Mouse (Mus musculus) left cerebral cortex, postnatal 4 days (tissue): ENCODE data around the gene Sv2c. TPM values are rescaled to one million over a fixed set of nuclear protein-coding genes. Genes with fewer than 3 reads are reported as not detected.
"Not testable (repeated sequence)": the region's sequence is repeated elsewhere in the genome, so short reads cannot be mapped to it uniquely, and the experiment has no call there.

Experiments used
- DNase-seq: peaks from one replicate; pipeline ENCODE4 v3.0.0-alpha.2; 2022
- intact Hi-C: fragments of 180-260 bp; cut with DNase I; formaldehyde crosslinking; loops from one replicate; pipeline ENCODE4 v1.15.1; 2025
- total RNA-seq, 2 experiments: library from RNA; stranded (reverse); gene quantifications; 2 replicates each; pipeline ENCODE4 v1.2.3; 2021

Sv2c gene
- total RNA-seq, 2 experiments from 2014 or later, result 13.2 to 18.5 TPM

DNA sequence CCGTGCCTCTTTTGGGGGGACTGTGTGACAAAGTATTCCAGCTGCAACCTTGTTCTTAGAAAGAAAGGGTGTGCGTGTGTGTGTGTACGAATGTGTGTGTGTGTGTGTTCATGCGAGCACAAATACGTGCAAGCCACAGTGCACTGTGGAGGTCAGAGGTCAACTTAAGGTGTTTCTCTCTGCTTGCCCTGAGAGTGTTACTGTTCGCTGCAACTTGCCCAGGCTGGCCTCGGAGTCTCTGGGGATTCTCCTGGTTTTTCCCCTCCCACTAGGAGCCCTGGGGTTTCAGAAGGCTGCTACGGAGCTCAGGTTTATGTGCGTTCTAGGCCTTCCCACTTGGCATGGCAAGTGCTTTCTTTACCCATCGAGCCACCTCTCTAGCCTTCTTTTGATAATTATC lies 157.2 kb downstream of the Sv2c start:
- DNase-seq, result no peak
- intact Hi-C loops, result no loop called here

DNA sequence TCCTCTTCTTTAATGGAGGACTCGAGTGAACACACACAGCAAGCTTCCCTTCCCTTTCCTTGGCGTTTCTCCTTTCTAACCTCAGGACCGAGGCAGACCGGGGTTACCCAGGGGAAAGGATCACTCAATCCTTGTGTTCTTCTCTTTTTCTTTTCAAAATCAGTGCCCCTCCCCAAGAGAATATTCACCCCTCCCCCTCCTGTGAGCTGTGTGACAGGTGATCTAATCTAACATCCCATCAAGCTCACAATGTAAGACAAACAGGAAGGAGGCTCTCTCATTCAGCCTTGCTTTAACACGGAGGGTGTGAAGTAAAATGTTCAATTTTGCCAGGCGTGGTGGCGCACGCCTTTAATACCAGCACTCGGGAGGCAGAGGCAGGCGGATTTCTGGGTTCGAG lies 158.3 kb downstream of the Sv2c start:
- intact Hi-C loops, result no loop called here
- DNase-seq, result no peak

DNA sequence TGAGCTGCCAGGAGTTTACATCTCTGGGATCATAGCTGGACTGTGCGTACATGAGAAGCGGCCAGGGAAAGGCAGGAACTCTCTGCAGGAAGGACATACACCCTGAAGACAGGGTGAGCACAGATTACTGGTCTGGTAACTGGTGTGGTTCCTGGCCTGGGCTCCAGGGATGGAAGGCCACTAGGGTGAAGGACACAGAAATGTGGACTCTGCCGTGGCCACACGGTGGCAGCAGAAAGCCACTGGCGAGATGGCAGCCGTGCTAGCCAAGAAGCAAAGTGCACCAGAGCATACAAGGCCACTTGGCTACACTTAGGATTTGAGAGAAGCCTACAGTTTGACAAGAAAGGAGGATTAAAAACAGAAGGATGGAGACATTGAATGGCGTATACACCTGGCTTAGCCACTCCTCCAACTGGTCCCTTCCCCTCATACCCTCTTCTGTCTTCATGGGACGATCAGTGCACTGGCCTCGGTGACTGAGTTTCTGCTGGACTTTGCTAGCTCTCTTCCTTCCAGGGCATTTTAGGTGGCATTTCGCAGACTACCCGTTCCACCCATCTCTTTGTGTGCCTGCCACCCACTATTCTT lies 158.9 kb downstream of the Sv2c start:
- peak; percentile 84 for DNase-seq
- intact Hi-C loops, result no loop called here

DNA sequence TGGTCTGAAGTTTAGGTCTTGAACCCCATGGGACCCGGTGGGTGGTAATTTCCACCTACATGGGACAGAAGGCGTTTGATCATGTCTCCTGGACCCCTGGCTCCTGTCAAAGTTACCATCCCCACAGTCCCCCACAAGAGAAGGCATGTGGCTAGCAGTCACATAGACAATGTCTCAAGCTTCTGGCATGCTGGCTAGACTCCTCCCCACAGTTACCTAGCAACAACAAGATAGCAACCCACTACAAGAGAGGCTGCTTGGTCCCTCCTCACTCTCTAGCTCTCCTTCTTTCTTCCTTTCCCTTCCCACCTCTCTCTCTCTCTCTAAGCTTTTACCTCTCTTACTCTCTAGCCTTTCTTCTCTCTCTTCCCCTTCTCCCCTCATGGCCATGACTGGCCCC lies 164.3 kb downstream of the Sv2c start:
- intact Hi-C loops, DNase-seq: not testable (repeated sequence)

DNA sequence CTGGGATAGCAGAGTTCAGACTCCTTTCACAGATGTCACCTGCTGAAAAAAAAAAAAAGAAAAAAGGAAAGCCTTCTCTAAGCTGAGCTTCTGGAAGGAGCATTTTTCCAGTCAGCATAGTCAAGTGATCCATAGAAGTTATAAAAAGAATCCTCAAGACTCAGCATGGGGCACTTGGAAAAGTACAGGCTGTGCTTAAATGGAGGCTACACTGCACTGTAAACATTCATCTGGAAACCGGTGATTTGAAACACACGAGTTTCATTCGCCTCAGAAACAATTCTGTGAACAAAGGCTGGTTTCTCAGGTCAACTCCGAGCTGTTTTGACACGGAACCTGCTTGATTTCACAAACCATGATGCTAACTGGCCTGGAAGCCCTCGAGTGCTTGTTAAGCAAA lies 165.6 kb downstream of the Sv2c start:
- intact Hi-C loops, result no loop called here
- no peak for DNase-seq

DNA sequence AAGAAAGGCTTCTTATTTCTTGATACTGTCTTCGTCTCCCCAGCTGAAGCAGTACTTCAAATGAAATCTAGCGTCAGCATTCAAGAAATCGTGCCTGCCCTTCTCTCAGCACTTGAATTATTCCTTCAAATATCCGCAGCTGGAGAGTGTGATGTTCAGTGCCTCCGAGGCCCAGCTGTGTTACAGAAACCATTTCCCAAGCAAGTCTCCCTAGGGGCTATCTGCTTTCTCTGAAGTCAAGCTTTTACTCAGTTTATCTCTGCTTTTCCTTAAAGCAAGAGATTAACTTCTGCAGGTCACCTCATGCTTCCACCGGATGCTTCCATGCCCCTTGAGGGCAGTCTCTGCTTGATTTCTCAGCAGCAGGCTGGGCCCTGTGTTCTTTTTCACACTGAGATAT lies 166.8 kb downstream of the Sv2c start:
- DNase-seq, result no peak
- intact Hi-C loops, result no loop called here

DNA sequence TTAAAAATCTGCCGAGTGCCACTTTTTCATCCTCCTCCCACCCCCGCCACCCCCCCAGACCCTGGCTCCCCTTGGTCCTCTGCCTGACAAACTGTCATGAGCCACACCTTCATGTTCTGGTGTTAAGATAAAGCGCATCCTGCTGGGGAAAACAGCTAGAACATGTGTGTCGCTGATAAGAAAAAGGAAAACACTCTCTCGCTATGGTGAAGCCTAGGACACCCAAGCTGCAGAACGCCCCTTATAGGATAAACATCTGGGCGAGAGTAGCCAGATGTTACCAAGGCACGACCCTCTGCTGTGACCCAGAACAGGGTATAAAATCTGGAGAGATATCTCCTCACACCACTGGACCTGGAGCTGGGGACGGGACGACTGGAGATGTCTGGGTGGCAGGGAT lies 167.2 kb downstream of the Sv2c start:
- DNase-seq, result no peak
- intact Hi-C loops, result no loop called here

DNA sequence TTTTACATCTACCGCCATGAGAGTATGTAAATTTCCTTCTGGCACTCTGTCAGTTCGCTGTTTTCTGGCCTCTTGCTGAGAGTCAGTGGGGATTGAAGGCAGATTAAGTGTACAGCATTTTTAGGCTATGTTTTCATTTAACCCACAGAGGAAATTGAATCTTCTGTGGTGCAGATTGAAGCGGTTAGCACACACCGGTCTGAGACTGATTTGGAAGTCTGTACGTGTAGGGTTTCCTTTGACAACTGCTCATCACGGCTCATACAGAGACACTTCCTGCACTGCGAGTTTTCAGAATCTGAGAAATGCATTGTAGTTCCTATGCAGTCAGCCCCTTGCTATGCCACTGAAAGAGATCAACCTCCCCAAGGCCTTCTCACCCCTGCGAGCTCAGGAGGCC lies 168.2 kb downstream of the Sv2c start:
- DNase-seq, result no peak
- intact Hi-C loops, result no loop called here

DNA sequence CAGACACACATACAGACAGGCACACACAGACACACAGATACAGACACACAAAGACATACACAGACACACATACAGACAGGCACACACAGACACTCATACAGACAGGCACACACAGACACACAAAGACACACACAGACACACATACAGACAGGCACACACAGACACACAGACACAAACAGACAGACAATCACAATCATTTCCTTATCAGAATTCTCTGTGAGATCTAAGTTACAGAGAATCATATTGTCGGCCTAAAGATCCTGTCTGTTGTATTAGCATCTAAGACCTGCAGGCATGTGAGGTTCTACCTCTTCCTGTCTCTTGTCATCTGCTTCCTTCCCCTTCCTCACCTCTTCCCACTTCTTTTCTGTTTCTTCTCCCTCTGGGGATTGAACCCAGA lies 168.7 kb downstream of the Sv2c start:
- no peak for DNase-seq
- intact Hi-C loops, result no loop called here

DNA sequence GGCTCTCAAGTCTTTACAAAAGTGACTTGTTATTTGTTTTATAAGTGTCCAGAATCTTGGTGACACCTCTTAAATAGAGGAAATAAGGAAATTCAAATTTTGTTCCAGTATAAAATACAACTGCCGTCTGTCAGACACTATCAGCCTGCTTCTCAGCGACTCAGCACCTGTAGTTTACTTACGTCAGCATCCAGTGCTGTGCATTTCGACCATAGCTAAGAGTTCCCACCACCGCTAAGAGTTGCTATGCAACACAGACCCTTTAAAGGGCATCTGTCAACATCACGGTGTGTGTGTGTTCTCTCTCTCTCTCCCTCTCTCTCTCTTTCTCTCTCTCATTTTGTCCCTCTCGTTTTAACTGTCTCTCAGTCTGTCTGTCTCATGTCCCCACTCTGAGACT lies 170.5 kb downstream of the Sv2c start:
- intact Hi-C loops, result no loop called here
- DNase-seq, result no peak

DNA sequence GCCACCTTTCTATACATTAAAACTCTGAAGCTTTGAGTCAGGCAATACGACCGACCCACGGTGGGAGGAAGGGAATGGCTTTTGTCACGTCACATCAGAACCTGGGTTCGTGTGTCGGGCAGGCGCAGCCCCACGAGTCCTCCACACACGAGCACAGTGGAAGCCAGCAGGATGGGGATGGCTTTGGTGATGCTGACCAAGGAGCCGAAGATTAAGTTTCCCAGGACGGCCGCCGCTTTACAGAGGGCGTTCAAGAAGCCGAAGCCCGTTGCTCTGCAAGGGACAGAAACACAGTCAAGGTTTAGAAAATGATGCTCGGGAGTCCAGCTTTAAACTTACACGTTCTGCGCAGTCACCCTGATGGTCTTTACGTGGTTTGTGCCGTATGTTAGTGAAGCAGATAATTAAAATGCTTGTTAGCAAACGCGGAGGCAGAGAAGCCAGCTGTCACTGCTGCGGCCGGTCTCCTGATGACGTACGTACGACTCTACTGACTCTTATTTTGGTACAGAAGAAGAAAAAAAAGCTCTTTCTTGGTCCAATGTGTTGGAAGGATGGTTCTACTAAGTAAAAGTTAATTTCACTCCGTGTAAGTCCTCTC lies 171.1 kb downstream of the Sv2c start:
- DNase-seq, result peak; percentile 17
- intact Hi-C loops, result no loop called here

DNA sequence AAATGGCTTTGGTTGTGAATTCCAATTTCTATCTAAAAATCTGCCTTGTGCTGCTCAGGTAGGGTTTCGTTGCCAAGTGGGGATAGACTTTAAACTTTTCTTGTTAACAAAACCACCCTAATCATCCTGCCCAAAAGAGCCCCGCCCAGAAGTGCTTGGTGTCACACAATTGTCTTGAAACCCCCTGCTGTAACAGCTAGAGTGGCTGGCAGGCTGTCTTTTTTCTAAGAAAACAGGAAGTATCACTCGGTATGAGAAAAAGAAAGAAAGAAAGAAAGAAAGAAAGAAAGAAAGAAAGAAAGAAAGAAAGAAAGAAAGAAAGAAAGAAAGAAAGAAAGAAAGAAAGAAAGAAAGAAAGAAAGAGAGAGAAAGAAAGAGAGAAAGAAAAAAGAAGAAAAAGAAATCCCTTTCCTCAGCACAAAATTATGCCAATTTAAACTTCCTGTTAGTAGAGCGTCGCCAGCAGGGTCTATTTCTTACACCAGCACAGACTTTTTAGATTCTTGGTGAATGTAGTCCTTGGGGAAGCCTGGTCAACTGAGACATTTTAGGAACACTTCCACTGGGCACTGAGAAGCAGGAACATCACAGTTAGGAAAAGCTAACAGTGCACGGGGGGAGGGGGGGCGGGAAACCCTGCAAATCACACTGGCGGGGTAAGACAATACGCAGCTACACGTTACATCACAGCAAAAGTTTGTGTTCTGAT lies 171.7 kb downstream of the Sv2c start:
- no peak for DNase-seq
- intact Hi-C loops, result no loop called here

DNA sequence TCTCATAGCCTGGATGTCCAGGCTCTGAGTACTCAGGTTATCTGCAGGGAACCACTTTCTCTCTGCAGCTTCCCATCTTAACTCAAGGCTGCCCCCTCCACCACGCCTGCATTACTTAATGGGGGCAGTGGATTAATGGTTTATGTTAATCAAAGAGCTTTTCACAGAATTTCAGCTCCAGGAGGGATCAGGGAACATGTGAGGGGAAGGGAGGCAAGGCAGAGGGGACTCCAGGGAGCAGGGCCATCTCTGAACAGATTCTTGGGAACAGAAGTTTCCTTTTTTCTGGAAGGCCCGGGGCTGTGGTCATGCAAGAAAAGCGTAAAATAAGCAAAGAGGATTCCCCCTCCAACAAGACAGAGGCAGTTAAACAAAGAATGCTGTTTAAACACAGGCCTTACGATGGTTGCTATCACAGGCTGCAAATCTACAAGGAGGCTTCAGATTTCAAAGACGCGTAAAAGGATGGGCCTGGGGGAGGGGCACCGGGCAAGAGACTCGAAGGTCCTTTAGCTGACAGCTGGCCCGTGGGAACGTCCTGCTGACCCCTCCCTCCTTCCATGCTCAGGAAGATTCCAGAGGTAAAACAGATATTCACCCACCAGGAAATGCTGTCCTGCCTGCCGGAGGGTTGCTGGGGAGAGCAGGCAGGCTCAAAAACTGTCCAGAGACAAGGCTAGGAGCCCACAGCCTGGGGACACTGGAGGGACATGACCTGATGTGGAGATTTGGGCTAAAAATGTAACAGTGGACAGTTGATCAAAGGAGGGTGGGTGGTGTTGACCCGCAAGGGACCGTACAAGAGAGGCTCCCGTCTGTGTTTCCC lies 172.5 kb downstream of the Sv2c start:
- intact Hi-C loops, result loop anchor here (10.0 kb wide), 1 partner anchor 225 kb away; no protein-coding TSS in a partner anchor
- DNase-seq, result no peak

DNA sequence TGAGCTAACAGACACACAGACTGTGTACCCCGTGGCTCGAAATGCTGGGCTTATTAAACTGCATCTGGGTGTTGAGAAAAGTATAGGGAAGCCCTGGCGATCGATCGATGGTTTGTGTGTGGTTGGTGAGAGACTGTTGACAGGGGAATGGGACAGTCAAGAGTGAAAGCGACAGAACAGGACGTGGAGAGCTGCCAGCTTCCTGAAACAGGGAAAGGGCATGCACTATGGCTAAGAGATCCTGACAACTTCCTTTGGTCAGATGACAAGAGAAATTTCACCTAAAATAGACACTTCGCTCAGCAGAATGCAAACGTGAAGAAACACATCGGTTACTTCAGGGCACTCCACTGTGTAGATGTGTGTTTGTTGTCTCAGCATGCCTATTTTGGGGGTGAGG lies 175.2 kb downstream of the Sv2c start:
- no peak for DNase-seq
- intact Hi-C loops, result loop anchor here (10.0 kb wide), 1 partner anchor 222 kb away; no protein-coding TSS in a partner anchor

DNA sequence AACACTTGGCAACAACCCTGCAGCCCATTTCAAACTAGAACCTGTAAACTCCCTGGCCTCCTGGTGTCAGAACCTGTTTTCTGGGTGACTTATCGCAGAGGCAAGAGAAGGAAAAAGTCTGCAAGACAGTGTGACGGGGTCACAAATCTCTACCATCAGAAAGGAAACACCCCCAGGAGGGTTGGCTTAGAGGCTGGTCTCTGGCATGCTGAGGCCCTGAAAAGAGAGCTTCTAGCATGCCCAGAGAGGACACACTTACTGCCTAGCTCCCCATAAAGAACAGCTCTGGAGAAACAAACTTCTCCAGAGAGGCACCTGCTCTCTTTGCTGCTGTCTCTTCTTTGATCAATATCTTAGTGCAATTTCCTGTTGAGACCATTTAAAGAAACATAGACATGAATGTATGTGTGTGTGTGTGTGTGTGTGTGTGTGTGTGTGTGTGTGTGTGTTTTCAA lies 176.0 kb downstream of the Sv2c start:
- intact Hi-C loops, result loop anchor here (10.0 kb wide), 1 partner anchor 222 kb away; no protein-coding TSS in a partner anchor
- DNase-seq, result no peak

DNA sequence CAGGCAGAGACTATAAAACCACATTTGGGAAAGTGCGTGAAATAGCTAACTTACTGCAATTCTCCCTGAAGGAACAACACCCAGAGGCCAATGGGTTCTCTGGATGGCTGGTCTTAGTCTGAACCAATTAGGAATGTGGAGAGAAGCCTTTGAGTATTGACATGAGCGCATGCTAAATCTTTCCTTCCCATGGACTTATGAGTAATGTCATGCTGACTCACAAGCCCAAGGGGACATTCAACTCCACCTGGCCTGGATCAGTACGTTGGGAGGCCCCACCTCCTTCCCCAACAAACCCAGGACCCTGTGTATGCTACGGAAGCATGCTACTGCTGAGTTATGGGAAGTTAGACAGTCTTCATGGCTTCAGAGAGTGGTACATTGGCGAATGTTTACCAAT lies 177.2 kb downstream of the Sv2c start:
- intact Hi-C loops, result loop anchor here (10.0 kb wide), 1 partner anchor 220 kb away; no protein-coding TSS in a partner anchor

DNA sequence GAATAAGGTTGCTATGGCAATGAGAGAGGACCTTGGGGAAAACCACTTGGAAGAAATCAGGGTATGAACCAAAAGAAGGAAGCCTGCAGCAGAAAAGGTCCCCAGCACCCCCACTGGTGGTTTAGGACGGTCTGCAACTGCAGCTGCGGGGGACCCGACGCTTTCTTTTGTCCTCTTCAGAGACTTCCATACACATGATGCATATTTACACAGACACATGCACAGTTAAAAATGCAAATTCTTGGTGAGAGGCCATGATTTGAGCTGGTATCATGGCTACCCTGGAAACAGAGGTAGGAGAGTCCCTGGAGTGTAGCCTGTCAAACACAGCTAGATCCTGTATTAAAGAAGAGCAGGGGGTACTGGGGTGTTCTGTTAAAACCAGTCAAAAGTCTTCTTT lies 178.7 kb downstream of the Sv2c start:
- no peak for DNase-seq
- intact Hi-C loops, result loop anchor here (10.0 kb wide), 1 partner anchor 219 kb away; no protein-coding TSS in a partner anchor

More for the DNA sequence above, 177.2 kb downstream of the Sv2c start:
- DNase-seq, result no peak

DNA sequence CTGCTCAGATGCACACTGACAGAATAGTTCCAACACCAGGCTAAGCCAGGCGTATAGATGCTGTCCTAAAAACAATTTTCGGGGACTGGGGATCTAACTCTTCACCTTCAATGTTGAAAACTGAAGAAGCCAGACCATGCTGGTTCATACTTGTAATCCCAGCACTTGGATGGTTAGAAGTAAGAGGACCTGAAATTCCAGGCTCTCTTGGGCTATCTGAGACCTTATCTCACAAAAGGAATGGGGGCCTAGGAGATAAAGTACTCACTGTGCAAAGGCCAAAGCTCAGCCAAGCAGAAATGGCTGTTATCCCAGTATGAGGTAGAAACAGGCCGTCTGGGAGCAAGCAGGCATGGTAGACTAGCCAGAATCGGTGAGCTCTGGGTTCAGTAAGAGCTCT lies 180.1 kb downstream of the Sv2c start:
- intact Hi-C loops, result loop anchor here (10.0 kb wide), 1 partner anchor 217 kb away; no protein-coding TSS in a partner anchor

DNA sequence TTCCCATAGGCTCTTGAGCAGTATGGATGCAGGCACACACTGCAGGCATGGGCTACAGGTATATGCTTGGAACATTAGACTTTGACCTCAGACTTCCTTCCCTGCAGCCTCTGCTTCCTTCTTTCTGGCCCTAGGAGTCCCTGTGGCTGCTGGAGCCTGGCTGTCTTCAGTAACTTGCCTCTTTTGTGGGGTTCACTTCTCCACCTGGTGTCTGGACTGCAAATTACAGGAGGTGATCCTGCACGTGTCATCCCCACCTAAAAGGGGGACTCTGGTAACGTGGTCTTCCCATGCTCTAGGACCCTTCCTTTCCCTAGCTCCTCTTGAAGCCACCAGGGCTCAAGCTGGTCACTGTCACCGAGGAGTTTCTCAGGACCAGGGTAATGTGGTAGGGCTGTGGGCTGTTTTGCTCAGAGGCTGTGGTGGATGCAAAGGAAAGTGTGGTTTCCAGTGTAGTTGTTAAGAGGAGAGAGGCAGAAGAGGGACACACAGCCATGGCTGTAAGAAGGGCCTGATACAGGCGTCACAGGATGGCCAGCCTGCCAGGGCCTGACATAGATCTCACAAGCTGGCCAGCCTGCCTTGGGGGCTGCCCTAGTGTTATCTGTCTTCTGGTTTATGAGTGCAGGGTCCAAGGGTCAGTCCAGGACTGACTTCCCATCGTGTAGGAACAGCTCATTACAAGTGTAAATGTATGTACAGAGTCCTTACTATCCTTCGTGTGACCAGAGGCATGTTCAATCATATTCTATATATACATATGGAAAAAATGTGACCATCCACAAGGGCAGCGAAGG lies 181.1 kb downstream of the Sv2c start:
- intact Hi-C loops, result loop anchor here (10.0 kb wide), 1 partner anchor 216 kb away; no protein-coding TSS in a partner anchor
- DNase-seq, result peak; percentile 30

More for the DNA sequence above, 180.1 kb downstream of the Sv2c start:
- DNase-seq, result no peak
